Mouse (Mus musculus): ENCODE measurements at regions not wholly inside any gene's neighbourhood (a gene's known extent, or its start where the extent isn't known, plus 50 kb on each side); places are given as distances from the start of the nearest gene placed in this dataset.
A peak's percentile ranks its signal among the peaks of the same experiment; 100 is the strongest.
"Not testable (repeated sequence)": the region's sequence is repeated elsewhere in the genome, so short reads cannot be mapped to it uniquely, and the experiment has no call there.

- no peak overlapping the region for H3K9ac ChIP-seq (replicated peaks; ENCODE audit: low read depth, low read length)
- H3K27ac ChIP-seq (ENCODE audit: low read length), result no peak overlapping the region
- no peak for ATAC-seq
- H3K4me1 ChIP-seq (replicated peaks; ENCODE audit: control insufficient read depth, insufficient read depth, low read length), result no peaks in the 10 kb centered on the region
- no peak overlapping the region for H3K4me3 ChIP-seq (replicated peaks; ENCODE audit: low read length)
- no peaks in the 10 kb centered on the region for H3K36me3 ChIP-seq (ENCODE audit: control insufficient read depth, insufficient read depth)
- H3K9me3 ChIP-seq (ENCODE audit: control insufficient read depth, low read length), result no peaks in the 10 kb centered on the region
- 47% methylated on average over 2 of the region's 2 CpGs for WGBS
- no peak overlapping the region for H3K4me2 ChIP-seq (ENCODE audit: low read length)
- H3K27me3 ChIP-seq (replicated peaks; ENCODE audit: control insufficient read depth, insufficient read depth, low read length), result 0 out of 2 replicates have a peak, but pooled peaks cover 4% of the 10 kb centered on the region
Measured at GRCm38 (mm10) chr13:111896279-111896678, 87.5 kb upstream of the Map3k1 start.

- no peaks in the 10 kb centered on the region for H3K9me3 ChIP-seq (ENCODE audit: control insufficient read depth, low read length)
- H3K27me3 ChIP-seq (replicated peaks; ENCODE audit: control insufficient read depth, insufficient read depth, low read length), result 0 out of 2 replicates have a peak, but pooled peaks cover 2% of the 10 kb centered on the region
- H3K4me2 ChIP-seq (ENCODE audit: low read length), result no peak overlapping the region
- no peak overlapping the region for H3K27ac ChIP-seq (ENCODE audit: low read length)
- no peak overlapping the region for H3K9ac ChIP-seq (replicated peaks; ENCODE audit: low read depth, low read length)
- no peak overlapping the region for H3K4me3 ChIP-seq (replicated peaks; ENCODE audit: low read length)
- H3K4me1 ChIP-seq (replicated peaks; ENCODE audit: control insufficient read depth, insufficient read depth, low read length), result peaks cover 11% of the 10 kb centered on the region
- H3K36me3 ChIP-seq (ENCODE audit: control insufficient read depth, insufficient read depth), result no peaks in the 10 kb centered on the region
- WGBS, result 45% methylated on average over 2 of the region's 2 CpGs
- ATAC-seq, result no peak
Measured at GRCm38 (mm10) chr13:111903361-111903760, 94.6 kb upstream of the Map3k1 start.

- ATAC-seq, result no peak
- WGBS, result 52% methylated on average over 9 of the region's 9 CpGs
- Histone ChIP-seq H3K4me2 (ENCODE audit: low read length) (no peak overlapping the region), H3K27ac (ENCODE audit: low read length) (no peak overlapping the region), H3K36me3 (ENCODE audit: control insufficient read depth, insufficient read depth) (no peaks in the 10 kb centered on the region), H3K9me3 (ENCODE audit: control insufficient read depth, low read length) (no peaks in the 10 kb centered on the region), H3K4me1 (replicated peaks; ENCODE audit: control insufficient read depth, insufficient read depth, low read length) (peaks cover 11% of the 10 kb centered on the region), H3K27me3 (replicated peaks; ENCODE audit: control insufficient read depth, insufficient read depth, low read length) (0 out of 2 replicates have a peak, but pooled peaks cover 2% of the 10 kb centered on the region), H3K4me3 (replicated peaks; ENCODE audit: low read length) (no peak overlapping the region), H3K9ac (replicated peaks; ENCODE audit: low read depth, low read length) (no peak overlapping the region)
Measured at GRCm38 (mm10) chr13:111903931-111904330, 95.1 kb upstream of the Map3k1 start.

- Histone ChIP-seq H3K36me3 (ENCODE audit: control insufficient read depth, insufficient read depth) (no peaks in the 10 kb centered on the region), H3K4me3 (replicated peaks; ENCODE audit: low read length) (no peak overlapping the region), H3K27ac (ENCODE audit: low read length) (peak overlapping the region; percentile 2; the same call in 1 of the 2 replicates), H3K4me1 (replicated peaks; ENCODE audit: control insufficient read depth, insufficient read depth, low read length) (peaks cover 11% of the 10 kb centered on the region), H3K27me3 (replicated peaks; ENCODE audit: control insufficient read depth, insufficient read depth, low read length) (peaks cover 2% of the 10 kb centered on the region; the same call in 1 of the 2 replicates), H3K9me3 (ENCODE audit: control insufficient read depth, low read length) (no peaks in the 10 kb centered on the region), H3K4me2 (ENCODE audit: low read length) (peak overlapping the region; percentile 9), H3K9ac (replicated peaks; ENCODE audit: low read depth, low read length) (no peak overlapping the region)
- WGBS, result 13% methylated on average over 15 of the region's 17 CpGs
- ATAC-seq, result peak; percentile 98
Measured at GRCm38 (mm10) chr13:111904616-111905212, 95.9 kb upstream of the Map3k1 start.

- Histone ChIP-seq H3K27me3 (replicated peaks; ENCODE audit: control insufficient read depth, insufficient read depth, low read length) (peaks cover 4% of the 10 kb centered on the region; the same call in 1 of the 2 replicates), H3K9me3 (ENCODE audit: control insufficient read depth, low read length) (no peaks in the 10 kb centered on the region), H3K4me1 (replicated peaks; ENCODE audit: control insufficient read depth, insufficient read depth, low read length) (peaks cover 11% of the 10 kb centered on the region), H3K36me3 (ENCODE audit: control insufficient read depth, insufficient read depth) (no peaks in the 10 kb centered on the region), H3K4me2 (ENCODE audit: low read length) (peak overlapping the region; percentile 9), H3K9ac (replicated peaks; ENCODE audit: low read depth, low read length) (no peak overlapping the region), H3K4me3 (replicated peaks; ENCODE audit: low read length) (no peak overlapping the region), H3K27ac (ENCODE audit: low read length) (peak overlapping the region; percentile 2; the same call in 1 of the 2 replicates)
- WGBS, result 18% methylated on average over 10 of the region's 10 CpGs
- peak; percentile 29 for ATAC-seq
Measured at GRCm38 (mm10) chr13:111905213-111905701, 96.5 kb upstream of the Map3k1 start.

GRCm38 (mm10) chr13:111911071-111911470, 102.3 kb upstream of the Map3k1 start:
- H3K27ac ChIP-seq (ENCODE audit: low read length), result no peak overlapping the region
- ATAC-seq, result no peak
- H3K36me3 ChIP-seq (ENCODE audit: control insufficient read depth, insufficient read depth), result no peaks in the 10 kb centered on the region
- peaks cover 2% of the 10 kb centered on the region; the same call in 1 of the 2 replicates for H3K27me3 ChIP-seq (replicated peaks; ENCODE audit: control insufficient read depth, insufficient read depth, low read length)
- H3K9me3 ChIP-seq (ENCODE audit: control insufficient read depth, low read length), result no peaks in the 10 kb centered on the region
- WGBS, result 94% methylated on average over 5 of the region's 5 CpGs
- no peak overlapping the region for H3K9ac ChIP-seq (replicated peaks; ENCODE audit: low read depth, low read length)
- H3K4me3 ChIP-seq (replicated peaks; ENCODE audit: low read length), result no peak overlapping the region
- no peak overlapping the region for H3K4me2 ChIP-seq (ENCODE audit: low read length)
- no peaks in the 10 kb centered on the region for H3K4me1 ChIP-seq (replicated peaks; ENCODE audit: control insufficient read depth, insufficient read depth, low read length)

GRCm38 (mm10) chr13:111911661-111912312, 103.0 kb upstream of the Map3k1 start:
- no peaks in the 10 kb centered on the region for H3K36me3 ChIP-seq (ENCODE audit: control insufficient read depth, insufficient read depth)
- no peaks in the 10 kb centered on the region for H3K4me1 ChIP-seq (replicated peaks; ENCODE audit: control insufficient read depth, insufficient read depth, low read length)
- WGBS, result 89% methylated on average over 11 of the region's 11 CpGs
- no peak for ATAC-seq
- H3K27ac ChIP-seq (ENCODE audit: low read length), result no peak overlapping the region
- peaks cover 2% of the 10 kb centered on the region; the same call in 1 of the 2 replicates for H3K27me3 ChIP-seq (replicated peaks; ENCODE audit: control insufficient read depth, insufficient read depth, low read length)
- no peaks in the 10 kb centered on the region for H3K9me3 ChIP-seq (ENCODE audit: control insufficient read depth, low read length)
- no peak overlapping the region for H3K9ac ChIP-seq (replicated peaks; ENCODE audit: low read depth, low read length)
- no peak overlapping the region for H3K4me3 ChIP-seq (replicated peaks; ENCODE audit: low read length)
- no peak overlapping the region for H3K4me2 ChIP-seq (ENCODE audit: low read length)

- no peak overlapping the region for H3K4me3 ChIP-seq (replicated peaks; ENCODE audit: low read length)
- no peaks in the 10 kb centered on the region for H3K9me3 ChIP-seq (ENCODE audit: control insufficient read depth, low read length)
- no peak overlapping the region for H3K4me2 ChIP-seq (ENCODE audit: low read length)
- no peaks in the 10 kb centered on the region for H3K4me1 ChIP-seq (replicated peaks; ENCODE audit: control insufficient read depth, insufficient read depth, low read length)
- peak; percentile 59 for ATAC-seq
- no peak overlapping the region for H3K9ac ChIP-seq (replicated peaks; ENCODE audit: low read depth, low read length)
- H3K27ac ChIP-seq (ENCODE audit: low read length), result no peak overlapping the region
- H3K36me3 ChIP-seq (ENCODE audit: control insufficient read depth, insufficient read depth), result no peaks in the 10 kb centered on the region
- WGBS, result 43% methylated on average over 5 of the region's 5 CpGs
- peaks cover 2% of the 10 kb centered on the region; the same call in 1 of the 2 replicates for H3K27me3 ChIP-seq (replicated peaks; ENCODE audit: control insufficient read depth, insufficient read depth, low read length)
Measured at GRCm38 (mm10) chr13:111914348-111914913, 105.6 kb upstream of the Map3k1 start.

- H3K27me3 ChIP-seq (replicated peaks; ENCODE audit: control insufficient read depth, insufficient read depth, low read length); H3K36me3 ChIP-seq (ENCODE audit: control insufficient read depth, insufficient read depth); H3K9me3 ChIP-seq (ENCODE audit: control insufficient read depth, low read length); H3K9ac ChIP-seq (replicated peaks; ENCODE audit: low read depth, low read length); H3K27ac ChIP-seq (ENCODE audit: low read length); H3K4me1 ChIP-seq (replicated peaks; ENCODE audit: control insufficient read depth, insufficient read depth, low read length); H3K4me3 ChIP-seq (replicated peaks; ENCODE audit: low read length); H3K4me2 ChIP-seq (ENCODE audit: low read length); ATAC-seq: not testable (repeated sequence)
- WGBS, result 85% methylated on average over 11 of the region's 11 CpGs
Measured at GRCm38 (mm10) chr13:111919417-111919816, 110.6 kb upstream of the Map3k1 start.

Measured in forebrain, embryonic 16.5 days (tissue).